Mouse (Mus musculus): Measurements from ENCODE around the gene Ccdc149.

The Ccdc149 gene

DNA sequence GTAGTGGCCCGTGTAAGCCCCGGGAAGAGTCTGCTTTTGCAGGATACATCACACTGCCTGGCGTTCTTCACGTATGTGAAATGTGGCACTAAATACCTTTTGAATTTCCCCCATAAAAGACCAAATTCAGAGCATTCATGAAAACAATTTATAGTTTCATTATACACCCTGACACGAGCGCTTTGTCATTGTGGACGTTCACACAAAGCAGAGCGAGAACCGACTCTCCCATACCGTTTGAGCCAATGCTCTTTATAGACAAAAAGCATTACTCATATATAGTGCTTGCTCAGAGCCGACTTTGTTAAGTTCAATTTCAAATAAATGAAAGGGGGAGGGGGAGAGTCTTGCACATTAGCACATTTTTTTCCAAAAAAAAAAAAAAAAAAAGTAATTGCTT is 31.0 kb downstream of the Ccdc149 start:
- no peak for DNase-seq (ENCODE audit: extremely low spot score)

DNA sequence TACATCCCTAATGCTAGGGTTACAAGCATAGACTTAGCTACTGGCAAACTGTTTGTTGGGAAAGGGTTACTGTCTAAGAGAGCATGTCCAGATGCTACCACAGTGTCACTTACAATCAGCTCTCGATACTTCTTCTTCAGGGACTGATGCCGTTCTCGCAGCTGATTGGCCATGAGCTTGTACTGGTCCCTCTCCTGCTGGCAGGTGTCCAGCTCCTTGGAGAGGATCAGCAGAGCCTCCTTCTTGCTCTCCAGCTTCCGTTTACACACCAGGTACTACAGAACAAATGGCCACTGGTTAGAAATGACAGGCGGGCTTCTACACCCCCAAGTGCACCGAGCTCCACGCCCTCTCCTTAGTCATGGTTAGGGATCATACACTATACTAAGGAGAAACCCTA is 32.4 kb downstream of the Ccdc149 start:
- DNase-seq (ENCODE audit: extremely low spot score), result no peak

DNA sequence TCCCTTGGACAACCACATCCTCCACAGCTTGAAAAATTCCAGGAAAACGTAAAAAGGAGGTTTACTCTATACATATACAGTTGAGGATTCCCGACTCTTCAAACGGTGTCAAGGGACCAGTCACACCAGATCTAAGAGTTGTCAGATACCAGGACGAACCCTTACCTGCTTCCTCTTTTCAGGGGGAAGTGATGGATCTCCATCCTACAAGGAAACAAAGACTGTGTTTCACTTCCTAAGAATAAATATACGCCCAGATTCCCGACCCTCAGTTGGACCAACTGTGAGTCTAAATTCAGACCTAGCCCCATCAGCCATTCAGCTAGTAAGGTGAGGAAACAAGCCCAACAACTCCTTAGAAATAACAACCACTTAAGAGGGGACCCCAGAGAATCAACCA is 35.8 kb downstream of the Ccdc149 start:
- DNase-seq (ENCODE audit: extremely low spot score), result no peak

GRCm38 (mm10) chr5:52431276-52431844 is 40.0 kb downstream of the Ccdc149 start:
- DNase-seq (ENCODE audit: extremely low spot score), result no peak

DNA sequence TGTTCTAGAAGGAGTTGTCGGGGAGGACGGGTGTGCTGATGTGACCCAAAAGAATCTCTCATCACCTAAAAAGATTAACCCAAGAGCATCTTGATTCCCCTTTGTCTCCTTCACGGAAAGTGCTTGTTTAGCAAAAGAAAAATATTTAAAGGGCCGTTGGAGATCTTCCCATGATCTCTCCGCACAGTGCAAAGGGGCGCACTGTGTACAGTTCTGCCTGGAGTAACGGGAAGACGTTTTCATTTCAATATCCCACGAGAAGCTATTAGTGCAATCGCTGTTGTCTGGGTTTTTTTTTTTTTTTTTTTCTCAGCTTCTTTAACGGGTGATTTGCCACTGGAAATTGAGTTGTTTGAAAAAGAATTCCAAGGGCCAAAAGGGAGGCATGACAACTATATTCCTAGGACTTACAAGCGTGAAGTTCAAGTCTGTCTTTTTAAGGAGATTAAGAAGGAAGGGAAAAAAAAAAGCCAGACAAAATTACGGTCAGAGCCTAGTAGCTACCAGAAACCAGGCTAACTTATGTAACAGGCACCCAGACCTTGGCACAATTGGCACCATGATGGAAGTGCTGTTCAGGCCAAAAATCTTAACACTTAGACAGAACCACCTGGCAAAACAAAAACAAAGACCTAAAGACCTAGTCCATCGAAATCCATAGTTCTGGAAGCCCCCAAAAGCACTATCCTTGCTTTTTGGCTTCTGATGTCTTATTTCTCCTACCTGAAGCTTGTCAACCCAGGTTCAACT is 41.4 kb downstream of the Ccdc149 start:
- no peak for DNase-seq (ENCODE audit: extremely low spot score)

DNA sequence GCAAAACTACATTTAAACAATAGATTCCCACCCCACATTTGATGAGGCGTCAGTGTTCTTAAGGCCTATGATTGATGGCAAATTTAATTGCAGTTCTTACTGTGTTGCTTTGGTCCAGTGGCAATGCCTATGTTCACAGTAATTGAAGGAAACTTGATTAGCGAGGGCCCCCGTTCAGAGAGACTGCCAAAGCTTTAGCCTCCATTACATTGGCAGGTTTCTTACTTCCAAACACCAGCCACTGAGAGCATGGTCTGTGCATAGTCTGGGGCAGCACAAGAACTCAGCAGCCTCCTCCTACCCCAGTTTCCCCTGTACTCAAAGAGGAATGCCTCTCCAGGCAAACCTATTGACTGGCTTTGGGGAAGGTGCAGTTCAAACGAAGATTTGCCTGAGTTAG is 42.7 kb downstream of the Ccdc149 start:
- no peak for DNase-seq (ENCODE audit: extremely low spot score)

DNA sequence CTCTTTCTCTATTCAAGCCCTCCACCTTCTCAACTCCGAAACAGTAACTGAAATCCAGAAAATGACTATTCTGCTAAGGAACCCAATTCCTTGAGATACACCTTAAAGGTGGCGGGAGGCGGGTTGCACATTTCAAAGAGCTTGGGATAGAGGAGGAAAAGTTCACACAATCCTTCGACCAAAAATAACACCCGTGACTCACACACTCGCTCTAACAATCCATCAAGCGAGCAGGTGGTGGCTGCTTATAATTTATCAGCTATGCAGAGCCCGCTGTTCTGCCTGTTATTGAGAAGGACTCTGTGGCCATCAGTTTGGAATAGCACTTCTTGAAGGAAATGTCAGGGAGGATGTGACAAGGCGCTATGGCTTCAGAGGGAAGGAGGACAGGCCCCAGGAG is 45.5 kb downstream of the Ccdc149 start:
- DNase-seq (ENCODE audit: extremely low spot score), result no peak

DNA sequence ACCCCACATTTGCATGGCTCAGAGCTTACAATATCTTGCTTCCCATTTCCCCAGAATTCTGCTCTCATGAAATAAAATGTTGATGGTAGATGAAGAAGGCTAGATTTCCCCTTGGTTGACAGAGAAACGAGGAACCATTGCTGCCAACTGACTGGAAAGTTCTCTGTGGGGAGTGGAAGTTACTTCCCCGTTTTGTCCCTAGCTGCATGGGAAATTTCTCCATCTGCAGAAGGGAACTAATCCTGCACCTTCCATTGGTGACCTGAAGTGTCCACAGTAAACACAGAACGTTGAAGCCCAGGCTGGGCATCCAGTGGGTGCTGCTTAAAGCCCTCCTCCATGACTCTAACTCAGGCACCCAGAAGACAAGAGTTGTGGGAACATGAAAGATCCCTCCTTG is 47.4 kb downstream of the Ccdc149 start:
- DNase-seq (ENCODE audit: extremely low spot score), result no peak

DNA sequence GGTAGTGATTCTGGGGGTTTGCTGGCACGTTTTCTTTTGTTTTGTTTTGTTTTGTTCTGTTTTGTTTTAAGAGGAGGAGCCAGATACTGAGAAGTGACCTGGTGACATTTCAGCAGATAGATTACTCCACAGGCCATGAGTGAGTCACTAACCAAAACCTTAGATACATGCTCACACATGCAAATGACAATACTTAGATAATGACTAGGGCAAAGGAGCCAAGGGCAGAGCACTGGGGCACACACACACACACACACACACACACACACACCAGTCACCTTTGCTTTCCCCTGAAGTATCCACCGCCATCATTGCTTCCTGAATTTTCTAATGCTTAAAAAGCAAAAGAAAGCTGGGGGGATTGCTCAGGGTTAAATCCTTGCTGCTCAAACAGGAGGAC is 54.8 kb downstream of the Ccdc149 start:
- no peak for DNase-seq (ENCODE audit: extremely low spot score)

- DNase-seq (ENCODE audit: extremely low spot score), result no peak
Observed at GRCm38 (mm10) chr5:52415917-52416316, 55.4 kb downstream of the Ccdc149 start.

- no peak for DNase-seq (ENCODE audit: extremely low spot score)
Observed at GRCm38 (mm10) chr5:52415193-52415592, 56.1 kb downstream of the Ccdc149 start.

DNA sequence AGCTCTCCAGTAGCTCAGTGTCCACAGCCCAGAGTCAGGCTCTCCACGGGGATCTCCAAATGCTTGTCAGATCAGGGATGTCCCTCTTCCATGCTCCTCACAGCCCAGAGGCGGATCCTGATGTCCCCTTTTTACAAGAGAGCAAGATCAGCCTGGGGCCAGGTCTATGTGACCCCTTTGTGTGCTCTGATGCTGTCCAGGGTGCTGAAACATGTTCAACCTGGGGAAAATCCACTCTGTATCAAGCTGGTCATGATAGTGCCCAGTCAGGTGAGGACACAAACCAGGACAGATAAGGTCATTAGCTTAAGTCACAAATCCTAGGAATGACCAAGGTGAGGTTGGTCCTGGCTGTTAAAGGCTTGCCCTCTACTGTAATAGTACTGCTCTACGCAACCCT is 59.8 kb downstream of the Ccdc149 start:
- peak; percentile 28 for DNase-seq (ENCODE audit: extremely low spot score)

GRCm38 (mm10) chr5:52410197-52410596 is 61.1 kb downstream of the Ccdc149 start:
- no peak for DNase-seq (ENCODE audit: extremely low spot score)

DNA sequence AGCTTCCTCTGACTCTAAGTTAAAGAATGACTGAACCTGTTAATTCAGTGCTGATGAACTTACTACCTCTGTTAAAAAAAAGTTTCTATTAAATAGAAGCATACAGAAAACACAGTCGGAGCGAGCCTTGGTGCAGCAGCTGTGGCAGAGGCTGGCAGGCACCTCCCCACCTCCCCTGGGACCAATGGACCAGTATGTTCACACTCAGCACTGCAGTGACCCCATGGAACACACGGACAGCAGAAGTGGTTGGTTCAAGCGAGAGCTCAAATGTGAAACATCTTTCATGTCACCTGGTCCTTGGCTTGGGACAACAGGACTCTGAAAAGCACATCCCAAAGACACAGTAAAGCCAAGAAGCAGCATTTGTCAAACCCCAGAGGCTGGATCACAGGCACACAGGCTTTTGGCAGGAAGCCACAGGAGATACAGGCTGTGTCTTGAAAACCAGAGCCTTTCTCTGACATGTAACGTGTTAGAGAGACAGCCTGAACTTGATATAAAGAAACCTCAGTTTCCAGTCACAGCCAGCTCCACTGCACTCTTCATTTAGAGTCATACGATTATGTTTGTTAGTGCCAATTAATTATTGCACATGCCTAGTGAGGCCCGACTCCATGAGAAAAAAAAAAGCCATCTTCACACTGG is 62.5 kb downstream of the Ccdc149 start:
- DNase-seq (ENCODE audit: extremely low spot score), result no peak

GRCm38 (mm10) chr5:52404373-52404772 is 66.9 kb downstream of the Ccdc149 start:
- no peak for DNase-seq (ENCODE audit: extremely low spot score)

- DNase-seq (ENCODE audit: extremely low spot score), result no peak
Observed at GRCm38 (mm10) chr5:52393756-52394155, 77.6 kb downstream of the Ccdc149 start.

DNA sequence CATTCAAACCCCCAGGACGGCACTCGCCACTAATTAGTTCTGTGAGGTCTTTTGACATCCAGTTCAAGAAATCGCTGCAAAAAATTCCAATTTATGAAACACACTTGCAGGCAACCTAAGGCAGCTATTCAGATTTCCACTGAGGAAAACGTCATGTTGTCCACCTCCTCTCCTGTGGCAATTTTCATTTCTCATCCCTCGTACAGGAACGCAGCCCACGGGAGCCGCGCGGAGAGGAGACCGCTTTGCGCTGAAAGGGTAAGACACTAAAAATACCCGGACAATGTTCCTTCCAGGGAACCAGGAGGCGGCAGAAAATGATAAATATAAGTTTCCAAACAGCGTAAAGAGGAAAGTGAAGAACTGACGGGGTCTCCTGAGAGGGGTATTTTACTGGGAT is 79.8 kb downstream of the Ccdc149 start:
- DNase-seq (ENCODE audit: extremely low spot score), result no peak

DNA sequence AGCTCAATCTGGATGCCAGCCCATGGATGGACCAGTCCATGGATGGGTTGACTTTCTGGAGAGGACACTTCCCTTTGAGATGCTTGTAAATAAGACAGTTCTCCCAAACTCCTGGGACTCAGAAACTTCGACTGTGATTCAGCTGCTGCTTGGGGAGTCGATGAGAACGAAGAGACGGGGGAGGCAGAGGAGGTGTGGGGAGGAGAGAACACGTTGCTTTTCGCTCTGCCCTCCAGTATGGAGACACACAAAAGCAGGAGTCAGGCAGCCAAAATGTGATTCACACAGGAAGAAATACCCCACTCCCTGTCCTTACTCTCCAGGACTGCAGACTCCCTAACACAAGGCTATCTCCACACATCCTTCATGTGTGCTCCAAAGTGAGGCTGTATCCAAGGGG is 80.9 kb downstream of the Ccdc149 start:
- DNase-seq (ENCODE audit: extremely low spot score), result no peak

GRCm38 (mm10) chr5:52388092-52388749 is 83.1 kb downstream of the Ccdc149 start:
- DNase-seq (ENCODE audit: extremely low spot score), result no peak

DNA sequence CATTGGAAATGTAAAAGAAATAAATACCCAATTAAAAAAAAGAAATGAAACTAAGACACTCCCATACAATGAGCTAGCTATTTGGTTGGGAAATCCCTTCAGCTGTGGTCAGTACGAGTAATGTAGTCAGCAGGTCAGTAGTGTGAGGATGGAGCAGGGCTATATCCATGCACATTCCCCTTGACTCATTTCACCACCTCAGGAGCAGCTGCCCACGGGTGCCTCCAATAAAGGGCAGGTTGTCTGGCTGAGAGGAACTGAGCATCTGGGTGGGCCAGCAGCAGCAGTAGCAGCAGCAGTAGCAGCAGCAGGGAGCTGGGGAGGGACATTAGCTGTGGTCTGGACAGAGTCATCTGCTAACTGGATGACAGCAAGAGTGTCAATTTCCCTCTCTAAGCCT is 85.3 kb downstream of the Ccdc149 start:
- no peak for DNase-seq (ENCODE audit: extremely low spot score)

DNA sequence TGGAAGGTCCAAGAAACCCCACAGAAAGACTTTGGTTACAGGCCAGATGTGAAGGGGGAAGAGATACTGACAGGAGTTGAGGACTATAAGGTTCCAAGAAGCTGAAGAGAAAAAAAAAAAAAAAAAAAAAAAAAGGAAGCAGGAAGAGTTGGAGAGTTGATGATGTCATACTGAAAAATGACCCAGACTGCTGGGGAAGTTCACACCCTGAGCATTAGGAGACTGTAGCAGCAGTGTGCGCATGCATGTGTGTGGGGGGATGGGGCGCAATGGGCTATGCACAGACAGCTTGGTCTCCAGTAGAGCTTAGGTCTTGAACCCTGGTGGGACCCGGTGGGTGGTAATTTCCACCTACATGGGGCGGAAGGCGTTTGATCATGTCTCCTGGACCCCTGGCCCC is 87.6 kb downstream of the Ccdc149 start:
- no peak for DNase-seq (ENCODE audit: extremely low spot score)

GRCm38 (mm10) chr5:52382837-52383236 is 88.5 kb downstream of the Ccdc149 start:
- DNase-seq (ENCODE audit: extremely low spot score), result no peak

DNA sequence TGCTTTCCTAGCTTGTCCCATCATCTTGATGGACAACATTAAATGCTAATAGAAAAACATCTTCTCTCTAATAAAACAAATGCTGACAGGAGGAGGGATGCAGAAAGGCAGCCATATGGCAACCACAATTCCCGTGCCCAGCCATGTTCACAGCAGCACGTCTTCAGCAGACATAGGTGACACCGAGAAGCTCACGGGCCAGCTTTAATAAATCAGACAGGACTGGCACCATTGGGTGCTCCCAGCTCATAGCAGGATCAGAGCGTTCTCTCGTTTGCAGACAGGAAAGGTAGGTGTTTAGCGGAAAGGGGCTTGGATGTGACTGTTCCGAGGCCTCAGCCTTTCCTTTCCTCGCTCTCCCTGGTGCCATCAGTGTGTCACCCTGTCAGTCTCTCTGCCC is 95.5 kb downstream of the Ccdc149 start:
- DNase-seq (ENCODE audit: extremely low spot score), result no peak
